Mouse (Mus musculus): ENCODE measurements at regions not wholly inside any gene's neighbourhood (a gene's known extent, or its start where the extent isn't known, plus 50 kb on each side); places are given as distances from the start of the nearest gene placed in this dataset.

GRCm38 (mm10) chr9:50032322-50033158 is 233.8 kb upstream of the Ncam1 start:
- Histone ChIP-seq H3K79me2 (ENCODE audit: control insufficient read depth, insufficient read depth) (no peaks in the 10 kb centered on the region), H3K36me3 (ENCODE audit: control insufficient read depth, insufficient read depth) (no peaks in the 10 kb centered on the region), H3K4me3 (ENCODE audit: insufficient read depth, poor library complexity, severe bottlenecking) (no peak overlapping the region), H3K27me3 (ENCODE audit: control insufficient read depth, insufficient read depth, insufficient read length) (no peaks in the 10 kb centered on the region), H3K79me3 (ENCODE audit: low read depth) (no peaks in the 10 kb centered on the region), H3ac (ENCODE audit: control insufficient read depth, insufficient read length, low read depth) (no peak overlapping the region)
- TF ChIP-seq CEBPB (IDR thresholded peaks at IDR 0.05; ENCODE audit: low read depth) (no peak), FOSL1 (IDR thresholded peaks at IDR 0.05; ENCODE audit: insufficient read depth, low read length, poor library complexity, severe bottlenecking) (no peak), MAX (IDR thresholded peaks at IDR 0.05) (no peak), USF1 (IDR thresholded peaks at IDR 0.05; ENCODE audit: low read depth) (no peak), MYOD1 (IDR thresholded peaks at IDR 0.05; ENCODE audit: control insufficient read depth, insufficient read length, low read depth) (no peak), CTCF (IDR thresholded peaks at IDR 0.05; ENCODE audit: control insufficient read depth, insufficient read depth, insufficient read length) (no peak), MYOG (IDR thresholded peaks at IDR 0.05; ENCODE audit: control insufficient read depth, extremely low read depth, insufficient read length) (no peak)

- no peaks in the 10 kb centered on the region for H3K79me2 ChIP-seq (ENCODE audit: control insufficient read depth, insufficient read depth)
- no peaks in the 10 kb centered on the region for H3K36me3 ChIP-seq (ENCODE audit: control insufficient read depth, insufficient read depth)
- TF ChIP-seq FOSL1 (IDR thresholded peaks at IDR 0.05; ENCODE audit: insufficient read depth, low read length, poor library complexity, severe bottlenecking) = no peak
- H3K79me3 ChIP-seq (ENCODE audit: low read depth) = no peaks in the 10 kb centered on the region
- no peak overlapping the region for H3ac ChIP-seq (ENCODE audit: control insufficient read depth, insufficient read length, low read depth)
- no peaks in the 10 kb centered on the region for H3K27me3 ChIP-seq (ENCODE audit: control insufficient read depth, insufficient read depth, insufficient read length)
- H3K4me3 ChIP-seq (ENCODE audit: insufficient read depth, poor library complexity, severe bottlenecking) = no peak overlapping the region
Measured at GRCm38 (mm10) chr9:50031318-50031717, 232.6 kb upstream of the Ncam1 start.

GRCm38 (mm10) chr9:50029030-50029429 is 230.3 kb upstream of the Ncam1 start:
- H3K36me3 ChIP-seq (ENCODE audit: control insufficient read depth, insufficient read depth) = no peaks in the 10 kb centered on the region
- H3K79me2 ChIP-seq (ENCODE audit: control insufficient read depth, insufficient read depth) = no peaks in the 10 kb centered on the region
- no peaks in the 10 kb centered on the region for H3K79me3 ChIP-seq (ENCODE audit: low read depth)
- H3K4me3 ChIP-seq (ENCODE audit: insufficient read depth, poor library complexity, severe bottlenecking) = no peak overlapping the region
- TF ChIP-seq MYOG (IDR thresholded peaks at IDR 0.05; ENCODE audit: control insufficient read depth, extremely low read depth, insufficient read length) (no peak), USF1 (IDR thresholded peaks at IDR 0.05; ENCODE audit: low read depth) (no peak), MAX (IDR thresholded peaks at IDR 0.05) (peak; percentile 33), CTCF (IDR thresholded peaks at IDR 0.05; ENCODE audit: control insufficient read depth, insufficient read depth, insufficient read length) (no peak), FOSL1 (IDR thresholded peaks at IDR 0.05; ENCODE audit: insufficient read depth, low read length, poor library complexity, severe bottlenecking) (no peak), CEBPB (IDR thresholded peaks at IDR 0.05; ENCODE audit: low read depth) (no peak)
- no peaks in the 10 kb centered on the region for H3K27me3 ChIP-seq (ENCODE audit: control insufficient read depth, insufficient read depth, insufficient read length)
- H3ac ChIP-seq (ENCODE audit: control insufficient read depth, insufficient read length, low read depth) = no peak overlapping the region

- H3K79me3 ChIP-seq (ENCODE audit: low read depth) = no peaks in the 10 kb centered on the region
- TF ChIP-seq FOSL1 (IDR thresholded peaks at IDR 0.05; ENCODE audit: insufficient read depth, low read length, poor library complexity, severe bottlenecking) (no peak), CEBPB (IDR thresholded peaks at IDR 0.05; ENCODE audit: low read depth) (no peak), USF1 (IDR thresholded peaks at IDR 0.05; ENCODE audit: low read depth) (no peak), MYOG (IDR thresholded peaks at IDR 0.05; ENCODE audit: control insufficient read depth, extremely low read depth, insufficient read length) (no peak)
- no peak overlapping the region for H3ac ChIP-seq (ENCODE audit: control insufficient read depth, insufficient read length, low read depth)
- no peaks in the 10 kb centered on the region for H3K36me3 ChIP-seq (ENCODE audit: control insufficient read depth, insufficient read depth)
- no peaks in the 10 kb centered on the region for H3K79me2 ChIP-seq (ENCODE audit: control insufficient read depth, insufficient read depth)
- H3K27me3 ChIP-seq (ENCODE audit: control insufficient read depth, insufficient read depth, insufficient read length) = no peaks in the 10 kb centered on the region
- no peak overlapping the region for H3K4me3 ChIP-seq (ENCODE audit: insufficient read depth, poor library complexity, severe bottlenecking)
Measured at GRCm38 (mm10) chr9:50028573-50028972, 229.8 kb upstream of the Ncam1 start.

GRCm38 (mm10) chr9:50024820-50025219 is 226.1 kb upstream of the Ncam1 start:
- no peaks in the 10 kb centered on the region for H3K27me3 ChIP-seq (ENCODE audit: control insufficient read depth, insufficient read depth, insufficient read length)
- H3K79me3 ChIP-seq (ENCODE audit: low read depth) = no peaks in the 10 kb centered on the region
- H3K4me3 ChIP-seq (ENCODE audit: insufficient read depth, poor library complexity, severe bottlenecking) = no peak overlapping the region
- TF ChIP-seq CEBPB (IDR thresholded peaks at IDR 0.05; ENCODE audit: low read depth) (no peak), MYOD1 (IDR thresholded peaks at IDR 0.05; ENCODE audit: control insufficient read depth, insufficient read length, low read depth) (no peak), CTCF (IDR thresholded peaks at IDR 0.05; ENCODE audit: control insufficient read depth, insufficient read depth, insufficient read length) (no peak), FOSL1 (IDR thresholded peaks at IDR 0.05; ENCODE audit: insufficient read depth, low read length, poor library complexity, severe bottlenecking) (no peak), MAX (IDR thresholded peaks at IDR 0.05) (no peak)
- no peak overlapping the region for H3ac ChIP-seq (ENCODE audit: control insufficient read depth, insufficient read length, low read depth)
- no peaks in the 10 kb centered on the region for H3K79me2 ChIP-seq (ENCODE audit: control insufficient read depth, insufficient read depth)
- H3K36me3 ChIP-seq (ENCODE audit: control insufficient read depth, insufficient read depth) = no peaks in the 10 kb centered on the region

GRCm38 (mm10) chr9:50013602-50014001 is 214.9 kb upstream of the Ncam1 start:
- no peaks in the 10 kb centered on the region for H3K79me2 ChIP-seq (ENCODE audit: control insufficient read depth, insufficient read depth)
- H3K27me3 ChIP-seq (ENCODE audit: control insufficient read depth, insufficient read depth, insufficient read length) = no peaks in the 10 kb centered on the region
- TF ChIP-seq MAX (IDR thresholded peaks at IDR 0.05) = no peak
- TF ChIP-seq CTCF (IDR thresholded peaks at IDR 0.05; ENCODE audit: control insufficient read depth, insufficient read depth, insufficient read length) = no peak
- H3K36me3 ChIP-seq (ENCODE audit: control insufficient read depth, insufficient read depth) = no peaks in the 10 kb centered on the region
- H3K79me3 ChIP-seq (ENCODE audit: low read depth) = no peaks in the 10 kb centered on the region
- H3K4me3 ChIP-seq (ENCODE audit: insufficient read depth, poor library complexity, severe bottlenecking) = no peak overlapping the region
- H3ac ChIP-seq (ENCODE audit: control insufficient read depth, insufficient read length, low read depth) = no peak overlapping the region

Data from C2C12 (cell line).